Mouse (Mus musculus) midbrain, postnatal 0 days (tissue): ENCODE results near the gene Reep6. TPM values are rescaled to one million over a fixed set of nuclear protein-coding genes. Genes with fewer than 3 reads are reported as not detected.

ENCODE experiments used
- ATAC-seq: fragments of 200-750 bp; cut with Nextera tagmentation; 2 replicates; pipeline ENCODE4 v1.8.0; 2017; ENCODE audit warnings: moderate number of reproducible peaks, mild to moderate bottlenecking, moderate TSS enrichment, moderate library complexity; ENCODE audit not compliant: low FRiP score
- DNase-seq: peaks from one replicate; pipeline ENCODE4 v3.0.0-alpha.2; 2015; ENCODE audit warnings: low spot score
- H3K27ac ChIP-seq: fragments of 300-500 bp; sonication (generic); 2 replicates; pipeline ENCODE4 v1.5.1; 2014; ENCODE audit warnings: low read depth, mild to moderate bottlenecking, low read length, mixed read lengths
- H3K27me3 ChIP-seq: fragments of 300-500 bp; sonication (generic); 2 replicates; pipeline ENCODE4 v1.6.1; 2014; ENCODE audit warnings: low read length, control low read depth, mixed read lengths; ENCODE audit not compliant: insufficient read depth
- H3K36me3 ChIP-seq: fragments of 300-500 bp; sonication (generic); 2 replicates; pipeline ENCODE4 v1.6.1; 2014; ENCODE audit warnings: low read length, control low read depth, mixed read lengths; ENCODE audit not compliant: insufficient read depth
- H3K4me1 ChIP-seq: fragments of 300-500 bp; sonication (generic); 2 replicates; pipeline ENCODE4 v1.6.1; 2014; ENCODE audit warnings: mild to moderate bottlenecking, control low read depth, antibody characterized with exemption, low read length, mixed read lengths; ENCODE audit not compliant: insufficient read depth
- H3K4me2 ChIP-seq: fragments of 300-500 bp; sonication (generic); 2 replicates; pipeline ENCODE4 v1.6.1; 2014; ENCODE audit warnings: low read depth, mild to moderate bottlenecking, low read length, mixed read lengths; ENCODE audit not compliant: poor library complexity, severe bottlenecking
- H3K4me3 ChIP-seq: fragments of 300-500 bp; sonication (generic); 2 replicates; pipeline ENCODE4 v1.5.1; 2014; ENCODE audit warnings: low read depth, mild to moderate bottlenecking, low read length, moderate library complexity
- H3K9ac ChIP-seq: fragments of 300-500 bp; sonication (generic); replicated peaks from 2 replicates; pipeline ENCODE4 v1.6.1; 2014; ENCODE audit warnings: mild to moderate bottlenecking, low read length, moderate library complexity, mixed read lengths; ENCODE audit not compliant: poor library complexity, severe bottlenecking
- H3K9me3 ChIP-seq: fragments of 300-500 bp; sonication (generic); 2 replicates; pipeline ENCODE4 v1.6.1; 2016; ENCODE audit warnings: low read length, control low read depth
- CTCF ChIP-seq: IDR thresholded peaks from 2 replicates; pipeline ENCODE4 v1.5.1; 2016; ENCODE audit warnings: antibody characterized with exemption, mild to moderate bottlenecking
- WGBS: fragments of 180-500 bp; shearing (Covaris S2); extraction: QIAGEN DNeasy Blood & Tissue Kit; methylation state at CpG from one replicate; pipeline ENCODE4 v1.1.7; 2014; 5-methylcytosine and 5-hydroxymethylcytosine counted together
- polyA plus RNA-seq: library from polyadenylated mRNA; unstranded; fragments of >200 nt; fragmentation: Nextera tagmentation; extraction: Ambion mirVana; gene quantifications from 2 replicates; pipeline ENCODE4 v1.2.1, GENCODE M21; 2015
- total RNA-seq: library from RNA; depleted of rRNA; stranded (reverse); fragments of >200 nt; gene quantifications from 2 replicates; pipeline ENCODE4 v1.2.3, GENCODE M21; 2014

Gene Reep6
- total and polyA plus RNA-seq, 2 experiments from 2014 or later = 5.3 to 7.0 TPM

- peaks cover 24% of the 10 kb centered on the region for H3K4me1 ChIP-seq
- DNase-seq = no peak
- no peaks in the 10 kb centered on the region for H3K9me3 ChIP-seq
- peaks cover 58% of the 10 kb centered on the region for H3K36me3 ChIP-seq
- 36% methylated on average over 25 of the region's 25 CpGs for WGBS
- peak overlapping the region; percentile 44; the same call in 1 of the 2 replicates for H3K9ac ChIP-seq
- H3K27ac ChIP-seq = no peak overlapping the region; the same call in 1 of the 2 replicates
- no peaks in the 10 kb centered on the region for H3K27me3 ChIP-seq
- H3K4me3 ChIP-seq = no peak overlapping the region
- TF ChIP-seq CTCF = no peak
- no peak for ATAC-seq
- no peak overlapping the region for H3K4me2 ChIP-seq
Observed at GRCm38 (mm10) chr10:80304862-80305261, 24.9 kb upstream of the Reep6 start.

DNA sequence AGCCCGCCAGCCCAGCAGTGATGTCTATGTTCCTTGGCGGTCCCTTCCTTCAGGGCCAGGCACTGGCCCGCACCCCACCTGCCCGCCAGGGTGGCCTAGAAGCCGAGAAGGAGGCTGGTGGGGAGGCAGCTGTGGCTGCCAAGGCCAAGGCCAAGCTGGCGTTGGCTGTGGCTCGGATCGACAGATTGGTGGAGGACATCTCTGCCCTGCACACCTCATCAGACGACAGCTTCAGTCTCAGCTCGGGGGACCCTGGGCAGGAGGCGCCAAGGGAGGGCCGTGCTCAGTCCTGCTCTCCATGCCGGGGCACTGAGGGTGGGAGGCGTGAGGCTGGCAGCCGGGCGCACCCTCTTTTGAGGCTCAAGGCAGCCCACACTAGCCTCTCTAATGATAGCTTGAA, 18.2 kb upstream of the Reep6 start:
- Histone ChIP-seq H3K4me3 (no peak overlapping the region), H3K27me3 (no peaks in the 10 kb centered on the region), H3K4me2 (no peak overlapping the region), H3K27ac (no peak overlapping the region), H3K9ac (no peak overlapping the region), H3K4me1 (no peaks in the 10 kb centered on the region), H3K36me3 (peaks cover 87% of the 10 kb centered on the region), H3K9me3 (no peaks in the 10 kb centered on the region)
- TF ChIP-seq CTCF = no peak
- DNase-seq (no peak), ATAC-seq (0 out of 2 replicates have a peak, but pooled peaks have one; percentile 1)
- WGBS = 88% methylated on average over 16 of the region's 16 CpGs

DNA sequence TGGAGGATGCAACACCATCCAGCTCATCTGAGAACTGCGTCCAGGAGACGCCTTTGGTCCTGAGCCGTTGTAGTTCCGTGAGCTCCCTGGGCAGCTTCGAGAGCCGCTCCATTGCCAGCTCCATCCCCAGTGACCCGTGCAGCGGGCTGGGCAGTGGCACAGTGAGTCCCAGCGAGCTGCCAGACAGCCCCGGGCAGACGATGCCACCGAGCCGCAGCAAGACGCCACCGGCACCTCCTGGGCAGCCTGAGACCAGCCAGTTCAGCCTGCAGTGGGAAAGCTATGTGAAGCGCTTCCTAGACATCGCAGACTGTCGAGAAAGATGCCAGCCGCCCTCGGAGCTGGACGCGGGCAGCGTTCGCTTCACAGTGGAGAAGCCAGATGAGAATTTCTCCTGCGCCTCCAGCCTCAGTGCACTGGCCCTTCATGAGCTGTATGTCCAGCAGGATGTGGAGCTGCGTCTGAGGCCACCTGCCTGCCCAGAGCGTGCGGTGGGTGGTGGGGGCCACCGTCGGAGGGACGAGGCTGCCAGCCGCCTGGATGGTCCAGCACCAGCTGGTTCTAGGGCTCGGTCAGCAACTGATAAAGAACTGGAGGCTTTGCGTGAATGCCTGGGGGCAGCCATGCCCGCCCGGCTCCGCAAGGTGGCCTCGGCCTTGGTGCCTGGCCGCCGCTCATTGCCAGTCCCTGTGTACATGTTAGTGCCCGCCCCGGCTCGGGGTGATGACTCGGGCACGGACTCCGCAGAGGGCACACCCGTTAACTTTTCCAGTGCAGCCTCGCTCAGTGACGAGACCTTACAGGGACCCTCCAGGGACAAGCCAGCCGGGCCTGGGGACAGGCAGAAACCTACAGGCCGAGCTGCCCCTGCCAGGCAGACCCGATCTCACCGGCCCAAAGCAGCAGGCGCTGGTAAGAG, 16.9 kb upstream of the Reep6 start:
- ATAC-seq = no peak
- Histone ChIP-seq H3K27ac (no peak overlapping the region), H3K36me3 (peaks cover 86% of the 10 kb centered on the region), H3K27me3 (no peaks in the 10 kb centered on the region), H3K4me1 (no peaks in the 10 kb centered on the region), H3K4me2 (no peak overlapping the region), H3K9ac (no peak overlapping the region), H3K9me3 (no peaks in the 10 kb centered on the region), H3K4me3 (no peak overlapping the region)
- DNase-seq = no peak
- TF ChIP-seq CTCF = no peak
- whole genome bisulfite sequencing = 76% methylated on average over 53 of the region's 54 CpGs

GRCm38 (mm10) chr10:80313627-80314201, 16.0 kb upstream of the Reep6 start:
- Histone ChIP-seq H3K4me3 (no peak overlapping the region), H3K9ac (no peak overlapping the region), H3K4me1 (no peaks in the 10 kb centered on the region), H3K27me3 (no peaks in the 10 kb centered on the region), H3K9me3 (no peaks in the 10 kb centered on the region), H3K27ac (no peak overlapping the region), H3K4me2 (no peak overlapping the region), H3K36me3 (peaks cover 82% of the 10 kb centered on the region)
- 68% methylated on average over 20 of the region's 20 CpGs for WGBS
- ATAC-seq (no peak), DNase-seq (no peak)
- TF ChIP-seq CTCF = no peak

DNA sequence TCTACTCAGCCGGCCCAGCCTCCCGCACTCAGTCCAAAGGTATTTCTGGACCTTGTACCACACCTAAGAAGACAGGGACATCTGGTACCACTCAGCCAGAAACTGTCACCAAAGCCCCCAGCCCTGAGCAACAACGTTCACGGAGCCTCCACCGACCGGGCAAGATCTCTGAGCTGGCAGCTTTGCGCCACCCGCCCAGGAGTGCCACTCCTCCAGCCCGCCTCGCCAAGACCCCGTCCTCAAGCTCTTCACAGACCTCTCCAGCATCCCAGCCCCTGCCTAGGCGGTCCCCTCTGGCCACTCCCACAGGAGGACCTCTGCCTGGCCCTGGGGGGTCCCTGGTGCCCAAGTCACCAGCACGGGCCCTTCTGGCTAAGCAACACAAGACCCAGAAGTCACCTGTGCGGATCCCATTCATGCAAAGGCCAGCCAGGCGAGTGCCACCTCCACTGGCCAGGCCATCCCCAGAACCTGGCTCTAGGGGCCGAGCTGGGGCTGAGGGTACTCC, 15.2 kb upstream of the Reep6 start:
- Histone ChIP-seq H3K4me2 (no peak overlapping the region), H3K9me3 (no peaks in the 10 kb centered on the region), H3K27ac (0 out of 2 replicates have a peak overlapping the region, but pooled peaks have one; percentile 18), H3K36me3 (peaks cover 74% of the 10 kb centered on the region), H3K27me3 (no peaks in the 10 kb centered on the region), H3K4me1 (peaks cover under 1% of the 10 kb centered on the region), H3K4me3 (no peak overlapping the region), H3K9ac (no peak overlapping the region)
- ATAC-seq (no peak), DNase-seq (no peak)
- WGBS = 63% methylated on average over 16 of the region's 16 CpGs
- no peak for TF ChIP-seq CTCF

DNA sequence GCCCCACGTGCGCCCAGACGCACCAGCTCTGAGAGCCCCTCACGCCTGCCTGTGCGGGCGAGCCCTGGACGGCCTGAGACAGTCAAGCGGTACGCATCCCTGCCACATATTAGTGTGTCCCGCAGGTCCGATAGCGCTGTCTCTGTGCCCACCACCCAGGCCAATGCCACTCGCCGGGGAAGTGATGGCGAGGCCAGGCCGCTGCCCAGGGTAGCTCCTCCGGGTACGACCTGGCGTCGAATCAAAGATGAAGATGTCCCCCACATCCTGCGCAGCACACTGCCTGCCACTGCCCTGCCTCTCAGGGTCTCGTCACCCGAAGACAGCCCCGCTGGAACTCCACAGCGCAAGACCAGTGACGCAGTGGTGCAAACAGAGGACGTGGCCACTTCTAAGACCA, 14.4 kb upstream of the Reep6 start:
- Histone ChIP-seq H3K4me2 (no peak overlapping the region), H3K4me1 (peaks cover 3% of the 10 kb centered on the region), H3K27ac (no peak overlapping the region), H3K4me3 (no peak overlapping the region), H3K27me3 (no peaks in the 10 kb centered on the region), H3K9ac (no peak overlapping the region), H3K9me3 (no peaks in the 10 kb centered on the region), H3K36me3 (peaks cover 72% of the 10 kb centered on the region)
- no peak for ATAC-seq
- no peak for TF ChIP-seq CTCF
- WGBS = 56% methylated on average over 27 of the region's 27 CpGs
- no peak for DNase-seq
